Mouse (Mus musculus): ENCODE results near the gene Tor1a. TPM values are rescaled to one million over a fixed set of nuclear protein-coding genes. Genes with fewer than 3 reads are reported as not detected.

The Tor1a gene
- total and polyA plus RNA-seq, 2 experiments from 2014 or later, result 88.7 to 90.3 TPM

DNA sequence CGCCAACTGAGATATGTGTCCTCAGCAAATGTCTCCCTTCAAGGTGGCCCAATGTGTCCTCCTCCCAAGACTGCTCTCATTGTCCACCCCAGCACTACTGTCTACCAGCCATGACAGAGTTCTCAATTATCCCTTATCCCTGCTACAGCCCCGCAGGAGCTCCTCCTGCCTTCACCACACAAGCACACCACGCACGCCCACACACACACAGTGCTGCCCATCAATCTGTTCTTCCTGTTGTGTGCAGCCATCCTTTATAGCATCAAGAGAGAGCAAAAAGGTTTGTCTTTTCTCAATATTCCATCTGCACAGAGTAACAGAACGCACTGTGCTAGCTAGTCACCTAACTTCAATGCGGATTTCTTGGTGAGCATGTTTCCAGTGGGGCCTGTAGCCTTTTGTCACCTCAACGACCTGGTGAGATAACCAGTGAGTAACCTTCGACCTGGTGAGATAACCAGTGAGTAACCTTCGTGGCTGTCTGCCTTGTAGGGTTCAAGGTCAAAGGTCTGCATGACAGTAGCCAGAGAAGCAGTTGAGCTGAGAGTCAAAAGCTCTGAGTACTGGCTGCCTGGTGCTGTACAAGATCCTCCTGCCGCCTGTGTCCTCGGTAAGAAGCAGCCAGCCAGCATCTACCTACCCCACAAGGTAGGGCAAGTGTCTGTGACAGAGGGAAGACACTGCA lies 5.0 kb downstream of the Tor1a start:
- TF ChIP-seq CTCF (IDR thresholded peaks at IDR 0.05), result no peak
- H3K9ac ChIP-seq (replicated peaks; ENCODE audit: low read length, poor library complexity, severe bottlenecking), result no peak overlapping the region
- ATAC-seq (ENCODE audit: low FRiP score) (no peak), DNase-seq (ENCODE audit: low spot score) (no peak)
- no peaks in the 10 kb centered on the region for H3K9me3 ChIP-seq (ENCODE audit: low read length)
- no peak overlapping the region for H3K27ac ChIP-seq (ENCODE audit: low read depth, low read length)
- H3K4me3 ChIP-seq (ENCODE audit: low read depth, low read length), result no peak overlapping the region
- WGBS, result 94% methylated on average over 11 of the region's 11 CpGs
- peaks cover 69% of the 10 kb centered on the region for H3K36me3 ChIP-seq (ENCODE audit: insufficient read depth, low read length)
- no peaks in the 10 kb centered on the region for H3K27me3 ChIP-seq (ENCODE audit: insufficient read depth, low read length)
- peaks cover 10% of the 10 kb centered on the region for H3K4me1 ChIP-seq (ENCODE audit: insufficient read depth, low read length)
- no peak overlapping the region for H3K4me2 ChIP-seq (ENCODE audit: low read depth, low read length, poor library complexity, severe bottlenecking)

GRCm38 (mm10) chr2:30959856-30960255 lies 7.9 kb downstream of the Tor1a start:
- H3K9ac ChIP-seq (replicated peaks; ENCODE audit: low read length, poor library complexity, severe bottlenecking), result no peak overlapping the region
- no peaks in the 10 kb centered on the region for H3K9me3 ChIP-seq (ENCODE audit: low read length)
- no peaks in the 10 kb centered on the region for H3K27me3 ChIP-seq (ENCODE audit: insufficient read depth, low read length)
- no peak overlapping the region for H3K27ac ChIP-seq (ENCODE audit: low read depth, low read length)
- DNase-seq (ENCODE audit: low spot score), result no peak
- H3K4me3 ChIP-seq (ENCODE audit: low read depth, low read length), result no peak overlapping the region
- peaks cover 84% of the 10 kb centered on the region for H3K36me3 ChIP-seq (ENCODE audit: insufficient read depth, low read length)
- ATAC-seq (ENCODE audit: low FRiP score), result no peak
- H3K4me1 ChIP-seq (ENCODE audit: insufficient read depth, low read length), result no peaks in the 10 kb centered on the region
- no peak for TF ChIP-seq CTCF (IDR thresholded peaks at IDR 0.05)
- WGBS, result 61% methylated on average over 5 of the region's 5 CpGs
- no peak overlapping the region for H3K4me2 ChIP-seq (ENCODE audit: low read depth, low read length, poor library complexity, severe bottlenecking)

- Histone ChIP-seq H3K4me3 (ENCODE audit: low read depth, low read length) (no peak overlapping the region), H3K9me3 (ENCODE audit: low read length) (no peaks in the 10 kb centered on the region), H3K27ac (ENCODE audit: low read depth, low read length) (no peak overlapping the region), H3K9ac (replicated peaks; ENCODE audit: low read length, poor library complexity, severe bottlenecking) (no peak overlapping the region), H3K4me1 (ENCODE audit: insufficient read depth, low read length) (peaks cover 9% of the 10 kb centered on the region), H3K36me3 (ENCODE audit: insufficient read depth, low read length) (peaks cover 78% of the 10 kb centered on the region), H3K27me3 (ENCODE audit: insufficient read depth, low read length) (no peaks in the 10 kb centered on the region), H3K4me2 (ENCODE audit: low read depth, low read length, poor library complexity, severe bottlenecking) (no peak overlapping the region)
- no peak for ATAC-seq (ENCODE audit: low FRiP score)
- 90% methylated on average over 14 of the region's 14 CpGs for WGBS
- no peak for TF ChIP-seq CTCF (IDR thresholded peaks at IDR 0.05)
- no peak for DNase-seq (ENCODE audit: low spot score)
Measured at GRCm38 (mm10) chr2:30958726-30959125, 9.0 kb downstream of the Tor1a start.

DNA sequence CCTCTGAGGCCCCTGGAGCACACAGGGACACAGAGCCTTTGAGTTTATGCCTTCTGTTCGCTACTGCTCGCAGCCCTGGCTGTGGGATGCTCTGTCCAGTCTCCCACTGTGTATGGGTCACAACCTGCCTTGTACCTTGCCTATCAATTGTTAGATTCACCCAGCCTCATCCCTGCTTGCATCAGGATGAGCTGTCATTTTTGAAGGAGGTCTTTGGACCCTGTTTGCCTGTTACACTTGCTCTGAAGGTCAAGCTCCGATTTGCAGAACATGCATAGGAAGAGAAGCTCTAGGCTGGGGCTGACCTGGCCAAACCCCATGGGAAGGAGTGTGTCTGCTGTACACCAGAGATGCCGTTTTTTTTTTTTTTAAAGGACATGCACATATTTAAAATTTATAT lies 10.2 kb downstream of the Tor1a start:
- H3K9ac ChIP-seq (replicated peaks; ENCODE audit: low read length, poor library complexity, severe bottlenecking), result no peak overlapping the region
- DNase-seq (ENCODE audit: low spot score), result no peak
- H3K4me1 ChIP-seq (ENCODE audit: insufficient read depth, low read length), result peaks cover 9% of the 10 kb centered on the region
- H3K36me3 ChIP-seq (ENCODE audit: insufficient read depth, low read length), result peaks cover 66% of the 10 kb centered on the region
- H3K27me3 ChIP-seq (ENCODE audit: insufficient read depth, low read length), result no peaks in the 10 kb centered on the region
- no peak overlapping the region for H3K4me3 ChIP-seq (ENCODE audit: low read depth, low read length)
- H3K9me3 ChIP-seq (ENCODE audit: low read length), result no peaks in the 10 kb centered on the region
- no peak overlapping the region for H3K27ac ChIP-seq (ENCODE audit: low read depth, low read length)
- 88% methylated on average over 4 of the region's 4 CpGs for WGBS
- TF ChIP-seq CTCF (IDR thresholded peaks at IDR 0.05), result no peak
- H3K4me2 ChIP-seq (ENCODE audit: low read depth, low read length, poor library complexity, severe bottlenecking), result no peak overlapping the region
- no peak for ATAC-seq (ENCODE audit: low FRiP score)

DNA sequence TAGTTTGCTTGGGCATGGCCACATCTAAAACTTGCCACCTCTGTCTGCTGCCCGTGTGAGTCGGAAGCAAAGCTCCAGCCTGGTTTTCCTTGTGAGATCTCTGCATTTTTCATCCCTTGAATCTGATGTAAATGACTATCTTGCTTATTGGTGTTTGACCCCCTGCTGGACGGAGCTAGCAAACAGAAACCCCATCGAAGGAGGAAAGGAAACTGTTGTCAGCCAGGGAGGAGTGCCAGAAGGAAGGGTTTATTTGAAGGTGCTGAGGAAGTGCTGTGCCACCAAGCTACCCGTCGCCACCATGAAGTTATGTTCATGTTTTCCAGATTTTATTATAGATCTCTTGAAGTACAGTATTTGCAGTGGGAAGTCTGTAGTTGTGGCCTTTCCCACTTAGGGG lies 12.9 kb downstream of the Tor1a start:
- DNase-seq (ENCODE audit: low spot score) (no peak), ATAC-seq (ENCODE audit: low FRiP score) (no peak)
- H3K4me1 ChIP-seq (ENCODE audit: insufficient read depth, low read length), result peaks cover 13% of the 10 kb centered on the region
- 71% methylated on average over 6 of the region's 6 CpGs for WGBS
- peaks cover 45% of the 10 kb centered on the region for H3K36me3 ChIP-seq (ENCODE audit: insufficient read depth, low read length)
- no peaks in the 10 kb centered on the region for H3K27me3 ChIP-seq (ENCODE audit: insufficient read depth, low read length)
- peak; percentile 15 for TF ChIP-seq CTCF (IDR thresholded peaks at IDR 0.05)
- H3K4me2 ChIP-seq (ENCODE audit: low read depth, low read length, poor library complexity, severe bottlenecking), result peak overlapping the region; percentile 79; the same call in 1 of the 2 replicates
- H3K27ac ChIP-seq (ENCODE audit: low read depth, low read length), result no peak overlapping the region
- H3K9ac ChIP-seq (replicated peaks; ENCODE audit: low read length, poor library complexity, severe bottlenecking), result 0 out of 2 replicates have a peak overlapping the region, but pooled peaks have one; percentile 79
- no peak overlapping the region for H3K4me3 ChIP-seq (ENCODE audit: low read depth, low read length)
- no peaks in the 10 kb centered on the region for H3K9me3 ChIP-seq (ENCODE audit: low read length)

DNA sequence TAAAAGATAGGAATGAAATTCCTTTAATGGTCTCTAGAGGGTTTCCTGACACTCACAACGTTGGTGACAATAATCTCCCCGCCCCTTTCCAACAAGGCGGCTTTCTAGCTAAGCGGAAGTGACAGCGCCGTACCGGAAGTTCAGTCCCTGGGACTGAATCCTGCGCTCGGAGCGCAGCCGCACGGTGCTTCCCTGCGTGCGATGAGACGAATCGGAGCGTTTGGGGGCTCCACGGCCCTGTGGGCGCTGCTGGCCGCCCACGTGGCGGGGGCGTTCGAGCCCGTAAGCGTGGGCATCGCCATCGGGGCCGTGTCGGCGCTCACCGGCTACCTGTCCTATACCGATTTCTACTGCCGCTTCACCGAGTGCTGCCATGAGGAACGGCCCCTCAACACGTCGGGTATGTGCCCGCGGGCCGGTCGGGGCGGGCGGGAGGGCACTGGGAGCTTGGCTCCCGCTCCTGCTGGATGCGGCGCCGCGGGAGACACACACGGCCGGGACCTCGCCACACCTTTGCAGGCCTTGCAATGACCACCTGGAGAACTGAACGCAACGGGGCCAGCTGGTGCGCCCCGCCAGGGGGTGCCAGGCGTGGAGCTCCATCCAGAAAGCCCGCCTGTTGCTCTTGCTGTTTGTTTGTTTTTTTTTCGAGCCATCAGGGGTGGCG lies 14.8 kb downstream of the Tor1a start, which contains the start of gene Tor1b:
TSS of gene Tor1b (plus strand) at position 136 of the 667 bp plus-strand sequence.
- ATAC-seq (ENCODE audit: low FRiP score), result peak; percentile 92
- WGBS, result under 1% methylated on average over 57 of the region's 60 CpGs
- DNase-seq (ENCODE audit: low spot score), result peak; percentile 97

More for the DNA sequence above, 14.8 kb downstream of the Tor1a start, which contains the start of gene Tor1b:
- Histone ChIP-seq H3K27me3 (ENCODE audit: insufficient read depth, low read length) (no peaks in the 10 kb centered on the region), H3K27ac (ENCODE audit: low read depth, low read length) (peak within 1 kb of the TSS; percentile 67), H3K4me1 (ENCODE audit: insufficient read depth, low read length) (peaks cover 13% of the 10 kb centered on the region), H3K4me3 (ENCODE audit: low read depth, low read length) (peak within 1 kb of the TSS; percentile 82), H3K9ac (replicated peaks; ENCODE audit: low read length, poor library complexity, severe bottlenecking) (peak within 1 kb of the TSS; percentile 79), H3K36me3 (ENCODE audit: insufficient read depth, low read length) (peaks cover 27% of the 10 kb centered on the region), H3K4me2 (ENCODE audit: low read depth, low read length, poor library complexity, severe bottlenecking) (peak within 1 kb of the TSS; percentile 79), H3K9me3 (ENCODE audit: low read length) (no peaks in the 10 kb centered on the region)
- TF ChIP-seq CTCF (IDR thresholded peaks at IDR 0.05), result peak; percentile 51
